Mouse (Mus musculus) thymus, adult 2 months (tissue): ENCODE results near the gene Zmynd19. TPM values are rescaled to one million over a fixed set of nuclear protein-coding genes. Genes with fewer than 3 reads are reported as not detected.
A peak's percentile ranks its signal among the peaks of the same experiment; 100 is the strongest.
"Not testable (repeated sequence)": the region's sequence is repeated elsewhere in the genome, so short reads cannot be mapped to it uniquely, and the experiment has no call there.

Experiments used
- DNase-seq: peaks from one replicate; pipeline ENCODE4 v3.0.0; 2021
- H3K27ac ChIP-seq: fragments of 200-500 bp; 2 replicates; pipeline ENCODE4 v1.5.1; 2012; ENCODE audit warnings: low read length, control low read depth; ENCODE audit not compliant: control insufficient read depth, insufficient read depth
- H3K27me3 ChIP-seq: fragments of 200-500 bp; 2 replicates; pipeline ENCODE4 v1.6.1; 2012; ENCODE audit warnings: mild to moderate bottlenecking, low read length, moderate library complexity, mixed read lengths; ENCODE audit not compliant: control insufficient read depth, insufficient read depth
- H3K36me3 ChIP-seq: fragments of 200-500 bp; 2 replicates; pipeline ENCODE4 v1.6.1; 2012; ENCODE audit warnings: mild to moderate bottlenecking, low read length, moderate library complexity; ENCODE audit not compliant: control insufficient read depth, insufficient read depth
- H3K4me1 ChIP-seq: fragments of 200-500 bp; replicated peaks from 2 replicates; pipeline ENCODE4 v1.6.1; 2012; ENCODE audit warnings: low read length; ENCODE audit not compliant: control insufficient read depth, insufficient read depth
- H3K4me3 ChIP-seq: fragments of 200-500 bp; 2 replicates; pipeline ENCODE4 v1.5.1; 2012; ENCODE audit warnings: mild to moderate bottlenecking, low read length, control low read depth, moderate library complexity; ENCODE audit not compliant: control insufficient read depth, insufficient read depth
- CTCF ChIP-seq: fragments of 200-500 bp; IDR thresholded peaks from 2 replicates; pipeline ENCODE4 v1.5.1; 2012; ENCODE audit warnings: mild to moderate bottlenecking, control low read depth, low read length, moderate library complexity, borderline replicate concordance; ENCODE audit not compliant: control insufficient read depth, poor library complexity, insufficient read depth; ENCODE audit errors: extremely low read depth
- POLR2A ChIP-seq: fragments of 200-500 bp; IDR thresholded peaks from 2 replicates; pipeline ENCODE4 v1.6.1; 2012; ENCODE audit warnings: mild to moderate bottlenecking, low read length, control low read depth, moderate library complexity; ENCODE audit not compliant: control insufficient read depth, poor library complexity, insufficient read depth; ENCODE audit errors: extremely low read depth
- WGBS: fragments of 180-500 bp; shearing (Covaris S2); methylation state at CpG from one replicate; pipeline ENCODE4 v1.1.7; 2018; 5-methylcytosine and 5-hydroxymethylcytosine counted together
- polyA plus RNA-seq: library from polyadenylated mRNA; depleted of rRNA; stranded (reverse); fragments of >200 nt; gene quantifications from 2 replicates; pipeline ENCODE4 v1.2.3, GENCODE M21; 2012

Gene Zmynd19
- polyA plus RNA-seq, 1 experiment = 11.0 TPM

- H3K27me3 ChIP-seq = no peaks in the 10 kb centered on the region
- H3K36me3 ChIP-seq = peaks cover 19% of the 10 kb centered on the region; the same call in 1 of the 2 replicates
- peaks cover 6% of the 10 kb centered on the region for H3K4me1 ChIP-seq
- no peak overlapping the region for H3K27ac ChIP-seq
- no peak for TF ChIP-seq CTCF
- DNase-seq = no peak
- 71% methylated on average over 3 of the region's 3 CpGs for WGBS
- no peak overlapping the region for H3K4me3 ChIP-seq
These were observed 11.3 kb downstream of the Zmynd19 start for GRCm38 (mm10) chr2:24960910-24961309.

- Histone ChIP-seq H3K27me3 (no peaks in the 10 kb centered on the region), H3K27ac (no peak within 1 kb of the TSS), H3K36me3 (peaks cover 28% of the 10 kb centered on the region; the same call in 1 of the 2 replicates), H3K4me3 (peak within 1 kb of the TSS; percentile 98), H3K4me1 (peaks cover 6% of the 10 kb centered on the region)
- TF ChIP-seq CTCF = peak; percentile 92
- TF ChIP-seq POLR2A = peak; percentile 58
- DNase-seq = peak; percentile 88
- 1% methylated on average over 28 of the region's 28 CpGs for WGBS
These were observed 12.9 kb downstream of the Zmynd19 start, which contains the start of gene Dph7 for GRCm38 (mm10) chr2:24962304-24963000. Gene Dph7, plus strand, starts transcription at chr2:24962400.

- 81% methylated on average over 4 of the region's 4 CpGs for WGBS
- no peak overlapping the region for H3K27ac ChIP-seq
- H3K4me1 ChIP-seq = peaks cover 2% of the 10 kb centered on the region; the same call in 1 of the 2 replicates
- H3K36me3 ChIP-seq = peaks cover 23% of the 10 kb centered on the region
- no peak for TF ChIP-seq CTCF
- no peak for TF ChIP-seq POLR2A
- no peaks in the 10 kb centered on the region for H3K27me3 ChIP-seq
- H3K4me3 ChIP-seq = no peak overlapping the region
- DNase-seq = no peak
These were observed 20.8 kb downstream of the Zmynd19 start for GRCm38 (mm10) chr2:24970386-24970785.

- Histone ChIP-seq H3K4me3 (peak overlapping the region; percentile 93), H3K27ac (peak overlapping the region; percentile 22)
- H3K27me3 ChIP-seq, H3K4me1 ChIP-seq, H3K36me3 ChIP-seq, DNase-seq: not testable (repeated sequence)
- WGBS = 0% methylated on average over 17 of the region's 17 CpGs
These were observed 24.9 kb downstream of the Zmynd19 start for GRCm38 (mm10) chr2:24974452-24974851.

GRCm38 (mm10) chr2:24974906-24975703 is 25.5 kb downstream of the Zmynd19 start, which contains the start of gene Mrpl41:
Gene Mrpl41, minus strand, starts transcription at chr2:24975098.
- Histone ChIP-seq H3K4me3 (peak within 1 kb of the TSS; percentile 93), H3K27ac (peak within 1 kb of the TSS; percentile 90), H3K36me3 (peaks cover 5% of the 10 kb centered on the region; the same call in 1 of the 2 replicates), H3K27me3 (no peaks in the 10 kb centered on the region), H3K4me1 (peaks cover 7% of the 10 kb centered on the region; the same call in 1 of the 2 replicates)
- under 1% methylated on average over 64 of the region's 64 CpGs for WGBS
- TF ChIP-seq POLR2A (peak; percentile 93), CTCF (peak; percentile 66; the same call in 1 of the 2 replicates)
- peak; percentile 94 for DNase-seq

GRCm38 (mm10) chr2:24975704-24976297 is 26.2 kb downstream of the Zmynd19 start, which contains the start of gene Pnpla7:
Gene Pnpla7, plus strand, starts transcription at chr2:24976033.
- peak; percentile 81 for DNase-seq
- WGBS = under 1% methylated on average over 16 of the region's 16 CpGs
- TF ChIP-seq POLR2A = 0 out of 2 replicates have a peak, but pooled peaks have one; percentile 12
- no peak for TF ChIP-seq CTCF

More at GRCm38 (mm10) chr2:24975704-24976297, 26.2 kb downstream of the Zmynd19 start, which contains the start of gene Pnpla7:
- Histone ChIP-seq H3K4me3 (peak within 1 kb of the TSS; percentile 93), H3K27me3 (no peaks in the 10 kb centered on the region), H3K36me3 (peaks cover 3% of the 10 kb centered on the region; the same call in 1 of the 2 replicates), H3K4me1 (peaks cover 7% of the 10 kb centered on the region; the same call in 1 of the 2 replicates), H3K27ac (peak within 1 kb of the TSS; percentile 90)
